8 mouse cellular contexts compared by ENCODE assay signal in the genomic region with DNA sequence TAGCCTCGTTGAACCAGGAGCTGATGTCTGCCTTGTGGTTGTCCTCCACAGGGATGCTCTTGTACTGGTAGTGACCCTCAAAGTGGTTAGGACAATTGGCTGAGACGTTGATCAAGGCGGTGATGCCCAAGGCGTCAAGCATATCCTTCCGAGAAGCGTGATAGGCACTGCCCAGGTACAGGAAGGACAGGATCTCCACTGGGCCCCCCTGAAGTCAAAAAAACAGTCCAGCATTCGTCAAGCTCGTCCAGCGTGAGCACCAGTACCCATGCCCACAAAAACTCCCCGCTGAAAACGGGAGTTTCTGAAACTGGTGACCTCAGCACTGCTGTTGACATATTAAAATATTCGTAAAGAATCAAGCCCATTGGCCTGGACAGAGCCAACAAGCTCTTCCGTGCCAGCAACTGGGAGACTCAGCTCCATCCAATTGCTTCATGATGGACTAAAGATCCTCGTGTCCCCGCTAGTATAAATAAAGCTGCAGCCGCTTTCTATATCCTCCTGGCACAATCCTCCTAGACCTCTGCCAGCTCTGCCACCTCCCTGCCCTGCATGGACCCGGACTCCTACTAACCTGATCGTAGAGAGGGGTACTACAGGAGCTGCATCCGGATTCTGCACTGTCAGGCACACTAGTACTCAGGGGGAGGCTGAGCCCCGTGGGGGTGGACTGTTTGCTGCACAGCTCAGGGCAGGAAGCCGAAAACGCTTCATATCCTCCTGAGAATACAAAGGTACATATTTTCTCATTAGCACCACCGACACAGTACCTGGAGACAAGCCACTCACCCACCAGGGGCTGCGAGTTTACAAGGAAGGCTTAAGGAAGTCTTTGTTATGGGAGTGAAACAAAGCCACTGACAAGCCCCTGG. TPM values are rescaled to one million over a fixed set of nuclear protein-coding genes. Genes with fewer than 3 reads are reported as not detected.
A peak's percentile ranks its signal among the peaks of the same experiment; 100 is the strongest.
DNase-seq lines count a peak whose midpoint lies in the region; ATAC-seq lines count a peak whose summit lies in the region.

No protein-coding gene starts in this region.

- no peaks in the 10 kb centered on the region for H3K36me3 ChIP-seq in forebrain, embryonic 16.5 days (ENCODE audit: control insufficient read depth, insufficient read depth)
- peaks cover 4% of the 10 kb centered on the region for H3K36me3 ChIP-seq in hindbrain, embryonic 13.5 days
- H3K36me3 ChIP-seq in limb, embryonic 12.5 days: peaks cover 21% of the 10 kb centered on the region
- peaks cover 6% of the 10 kb centered on the region; the same call in 1 of the 2 replicates for H3K36me3 ChIP-seq in midbrain, embryonic 13.5 days
- H3K36me3 ChIP-seq in stomach, embryonic 16.5 days (ENCODE audit: control insufficient read depth, insufficient read depth, low read length): no peaks in the 10 kb centered on the region

- no peaks in the 10 kb centered on the region for H3K27me3 ChIP-seq in forebrain, embryonic 16.5 days (replicated peaks; ENCODE audit: control insufficient read depth, insufficient read depth, low read length)
- H3K27me3 ChIP-seq in hindbrain, embryonic 13.5 days: 0 out of 2 replicates have a peak, but pooled peaks cover 10% of the 10 kb centered on the region
- H3K27me3 ChIP-seq in limb, embryonic 12.5 days: no peaks in the 10 kb centered on the region; the same call in 1 of the 2 replicates
- H3K27me3 ChIP-seq in midbrain, embryonic 13.5 days: no peaks in the 10 kb centered on the region
- H3K27me3 ChIP-seq in stomach, embryonic 16.5 days (ENCODE audit: control insufficient read depth, insufficient read depth, low read length): no peaks in the 10 kb centered on the region

- peak overlapping the region; percentile 83 for H3K4me3 ChIP-seq in forebrain, embryonic 16.5 days (replicated peaks; ENCODE audit: low read length)
- H3K4me3 ChIP-seq in hindbrain, embryonic 13.5 days: peak overlapping the region; percentile 84
- peak overlapping the region; percentile 77 for H3K4me3 ChIP-seq in limb, embryonic 12.5 days (replicated peaks)
- H3K4me3 ChIP-seq in midbrain, embryonic 13.5 days (replicated peaks): peak overlapping the region; percentile 80
- H3K4me3 ChIP-seq in stomach, embryonic 16.5 days (replicated peaks; ENCODE audit: low read length): peak overlapping the region; percentile 78

- peaks cover 47% of the 10 kb centered on the region for H3K4me1 ChIP-seq in forebrain, embryonic 16.5 days (replicated peaks; ENCODE audit: control insufficient read depth, insufficient read depth, low read length)
- H3K4me1 ChIP-seq in hindbrain, embryonic 13.5 days (replicated peaks): peaks cover 55% of the 10 kb centered on the region
- H3K4me1 ChIP-seq in limb, embryonic 12.5 days (replicated peaks): peaks cover 48% of the 10 kb centered on the region
- peaks cover 52% of the 10 kb centered on the region for H3K4me1 ChIP-seq in midbrain, embryonic 13.5 days (replicated peaks)
- H3K4me1 ChIP-seq in stomach, embryonic 16.5 days (ENCODE audit: control insufficient read depth, insufficient read depth, low read length): peaks cover 69% of the 10 kb centered on the region

- ATAC-seq in forebrain, embryonic 16.5 days: peak; percentile 9; the same call in 1 of the 2 replicates
- no peak for ATAC-seq in hindbrain, embryonic 13.5 days (ENCODE audit: low FRiP score)
- ATAC-seq in limb, embryonic 12.5 days (ENCODE audit: insufficient number of reproducible peaks, insufficient read depth, low FRiP score, low TSS enrichment, low read depth): 0 out of 2 replicates have a peak, but pooled peaks have one; percentile 8
- ATAC-seq in midbrain, embryonic 13.5 days: peak; percentile 13; the same call in 1 of the 2 replicates
- no peak for ATAC-seq in stomach, embryonic 16.5 days (ENCODE audit: insufficient read depth, low FRiP score)

- peak overlapping the region; percentile 95 for H3K9ac ChIP-seq in forebrain, embryonic 16.5 days (replicated peaks; ENCODE audit: low read depth, low read length)
- peak overlapping the region; percentile 93 for H3K9ac ChIP-seq in hindbrain, embryonic 13.5 days
- H3K9ac ChIP-seq in limb, embryonic 12.5 days (replicated peaks): peak overlapping the region; percentile 83
- peak overlapping the region; percentile 96 for H3K9ac ChIP-seq in midbrain, embryonic 13.5 days (replicated peaks)
- peak overlapping the region; percentile 93 for H3K9ac ChIP-seq in stomach, embryonic 16.5 days (ENCODE audit: low read length)

- H3K4me2 ChIP-seq in forebrain, embryonic 16.5 days (ENCODE audit: low read length): peak overlapping the region; percentile 80
- peak overlapping the region; percentile 88 for H3K4me2 ChIP-seq in hindbrain, embryonic 13.5 days
- H3K4me2 ChIP-seq in limb, embryonic 12.5 days: peak overlapping the region; percentile 78
- H3K4me2 ChIP-seq in midbrain, embryonic 13.5 days (replicated peaks): peak overlapping the region; percentile 77
- peak overlapping the region; percentile 96 for H3K4me2 ChIP-seq in stomach, embryonic 16.5 days (ENCODE audit: low read depth, low read length)

- WGBS in forebrain, embryonic 16.5 days: 13% methylated on average over 24 of the region's 24 CpGs
- WGBS in hindbrain, embryonic 13.5 days: 20% methylated on average over 24 of the region's 24 CpGs
- 26% methylated on average over 24 of the region's 24 CpGs for WGBS in limb, embryonic 12.5 days
- WGBS in midbrain, embryonic 13.5 days: 21% methylated on average over 24 of the region's 24 CpGs
- 16% methylated on average over 24 of the region's 24 CpGs for WGBS in stomach, embryonic 16.5 days

- no peaks in the 10 kb centered on the region for H3K9me3 ChIP-seq in forebrain, embryonic 16.5 days (ENCODE audit: control insufficient read depth, low read length)
- no peaks in the 10 kb centered on the region for H3K9me3 ChIP-seq in hindbrain, embryonic 13.5 days
- H3K9me3 ChIP-seq in limb, embryonic 12.5 days: no peaks in the 10 kb centered on the region
- H3K9me3 ChIP-seq in midbrain, embryonic 13.5 days: no peaks in the 10 kb centered on the region
- H3K9me3 ChIP-seq in stomach, embryonic 16.5 days (replicated peaks; ENCODE audit: control insufficient read depth, low read length): no peaks in the 10 kb centered on the region

- peak overlapping the region; percentile 99 for H3K27ac ChIP-seq in forebrain, embryonic 16.5 days (ENCODE audit: low read length)
- peak overlapping the region; percentile 99 for H3K27ac ChIP-seq in hindbrain, embryonic 13.5 days
- peak overlapping the region; percentile 98 for H3K27ac ChIP-seq in limb, embryonic 12.5 days
- H3K27ac ChIP-seq in midbrain, embryonic 13.5 days: peak overlapping the region; percentile 99
- H3K27ac ChIP-seq in stomach, embryonic 16.5 days (ENCODE audit: low read length): peak overlapping the region; percentile 98

- peak; percentile 83 for DNase-seq in gastrocnemius, adult 18-20 months (ENCODE audit: low spot score)
- no peak for DNase-seq in gastrocnemius, postnatal 4 days (ENCODE audit: low spot score in 2 of 2)
- peak; percentile 82 for DNase-seq in cerebellum, adult 11-12 months

RNA-seq across cellular contexts. Expression of a gene that starts 54.1 kb away (rescaled TPM):
- 10 to 100 TPM; 44.6 to 46.5 TPM for total RNA-seq in gastrocnemius, adult 18-20 months (2021)
- total RNA-seq in gastrocnemius, postnatal 4 days (2021): 100 to 1,000 TPM; 150 to 167 TPM
- 102 and 113 TPM in 2 replicates for polyA plus RNA-seq in forebrain, embryonic 16.5 days (2015; fragmentation: Nextera tagmentation; extraction: Ambion mirVana)
- 86.8 and 90.1 TPM in 2 replicates for polyA plus RNA-seq in hindbrain, embryonic 13.5 days (2015; fragmentation: Nextera tagmentation; extraction: Ambion mirVana)
- polyA plus RNA-seq in limb, embryonic 12.5 days (2016; fragmentation: Nextera tagmentation; extraction: Ambion mirVana): 90.7 and 103 TPM in 2 replicates
- polyA plus RNA-seq in midbrain, embryonic 13.5 days (2015; fragmentation: Nextera tagmentation; extraction: Ambion mirVana): 91.5 and 102 TPM in 2 replicates
- 111 and 116 TPM in 2 replicates for polyA plus RNA-seq in stomach, embryonic 16.5 days (2015; fragmentation: Nextera tagmentation; extraction: Ambion mirVana)

RNA-seq across cellular contexts. Expression of a gene that starts 54.7 kb away (rescaled TPM):
- total RNA-seq in gastrocnemius, adult 18-20 months (2021): 100 to 1,000 TPM in 1 of 2 experiments, 10 to 100 TPM in 1; 66.1 to 117 TPM
- total RNA-seq in gastrocnemius, postnatal 4 days (2021): 10 to 100 TPM; 33.6 to 42.9 TPM
- polyA plus RNA-seq in forebrain, embryonic 16.5 days (2015; fragmentation: Nextera tagmentation; extraction: Ambion mirVana): 44.1 and 47.8 TPM in 2 replicates
- 34.5 and 35.5 TPM in 2 replicates for polyA plus RNA-seq in hindbrain, embryonic 13.5 days (2015; fragmentation: Nextera tagmentation; extraction: Ambion mirVana)
- 18.0 and 19.4 TPM in 2 replicates for polyA plus RNA-seq in limb, embryonic 12.5 days (2016; fragmentation: Nextera tagmentation; extraction: Ambion mirVana)
- polyA plus RNA-seq in midbrain, embryonic 13.5 days (2015; fragmentation: Nextera tagmentation; extraction: Ambion mirVana): 41.3 and 43.8 TPM in 2 replicates
- polyA plus RNA-seq in stomach, embryonic 16.5 days (2015; fragmentation: Nextera tagmentation; extraction: Ambion mirVana): 18.3 and 20.4 TPM in 2 replicates

Comparison
In these comparisons a context has a peak if more than half of its experiments do, and no peak if none do; other contexts are left out.
1. DNase-seq: peak in gastrocnemius, adult 18-20 months (single experiment) and cerebellum, adult 11-12 months (single experiment); none in gastrocnemius, postnatal 4 days (0 of 2).
2. ATAC-seq: peak in forebrain, embryonic 16.5 days (single experiment), limb, embryonic 12.5 days (single experiment) and midbrain, embryonic 13.5 days (single experiment); none in hindbrain, embryonic 13.5 days (single experiment) and stomach, embryonic 16.5 days (single experiment).
3. Peak in every context shown above with its lines, with median percentiles within 50 percentile points of each other: H3K27ac ChIP-seq, H3K4me2 ChIP-seq, H3K4me3 ChIP-seq and H3K9ac ChIP-seq.